Comparison of ENCODE assay signal across 25 mouse cellular contexts in genomic region chr3:89486111-89486510, GRCm38 (mm10). TPM values are rescaled to one million over a fixed set of nuclear protein-coding genes. Genes with fewer than 3 reads are reported as not detected.
A peak's percentile ranks its signal among the peaks of the same experiment; 100 is the strongest.
DNase-seq lines count a peak whose midpoint lies in the region; ATAC-seq lines count a peak whose summit lies in the region.
"Had no signal": no experiment of that assay in that cellular context is flagged by ENCODE, and none has a peak within 500 bp of the region (broad histone marks: within the 10 kb centered on the region; RNA-seq: fewer than 3 reads in every experiment).

No protein-coding gene starts in this region.

- H3K27me3 ChIP-seq in midbrain, embryonic 11.5 days (ENCODE audit: control insufficient read depth, insufficient read depth, low read length), result no peaks in the 10 kb centered on the region
- 0 out of 2 replicates have a peak, but pooled peaks cover 4% of the 10 kb centered on the region for H3K27me3 ChIP-seq in midbrain, embryonic 15.5 days (replicated peaks)
- H3K27me3 ChIP-seq: embryonic facial prominence, embryonic 12.5 days; forebrain, embryonic 15.5 days had no signal

- DNase-seq in midbrain, embryonic 11.5 days (ENCODE audit: low spot score, missing footprints), result peak; percentile 64
- DNase-seq in 3T3-L1 (ENCODE audit: low read depth, low spot score) (peak; percentile 36), MN1 (ENCODE audit: low spot score) (peak; percentile 82), adipocyte (ENCODE audit: low spot score) (peak; percentile 23)
- no peak for DNase-seq in left cerebral cortex, adult 11 months (ENCODE audit: low spot score)
- no peak for DNase-seq in urinary bladder, postnatal 25 days (ENCODE audit: low spot score)
- DNase-seq: adrenal gland, adult 2 months; adrenal gland, postnatal 10 days; adrenal gland, postnatal 25 days; B cell, adult 2 months; cerebellum, adult 11 months; cerebellum, adult 18-20 months; cerebellum, adult 8-10 months; cerebellum, adult 9-11 months; cerebellum, postnatal 36 days; embryo, embryonic 11 days; forebrain, postnatal 0 days had no signal

- 84% methylated on average over 8 of the region's 8 CpGs for WGBS in midbrain, embryonic 11.5 days
- 75% methylated on average over 8 of the region's 8 CpGs for WGBS in midbrain, embryonic 15.5 days

- H3K9me3 ChIP-seq in midbrain, embryonic 11.5 days (ENCODE audit: control insufficient read depth, low read length), result no peaks in the 10 kb centered on the region
- no peaks in the 10 kb centered on the region for H3K9me3 ChIP-seq in midbrain, embryonic 15.5 days
- H3K9me3 ChIP-seq: embryonic facial prominence, embryonic 12.5 days; forebrain, embryonic 13.5 days; forebrain, embryonic 15.5 days; G1E had no signal

- no peaks in the 10 kb centered on the region for H3K36me3 ChIP-seq in midbrain, embryonic 11.5 days (ENCODE audit: control insufficient read depth, insufficient read depth, low read length)
- H3K36me3 ChIP-seq in midbrain, embryonic 15.5 days (replicated peaks), result no peaks in the 10 kb centered on the region
- H3K36me3 ChIP-seq: embryonic facial prominence, embryonic 12.5 days; forebrain, embryonic 15.5 days; G1E had no signal

- H3K4me3 ChIP-seq in midbrain, embryonic 11.5 days (ENCODE audit: low read depth, low read length), result no peak overlapping the region
- H3K4me3 ChIP-seq in midbrain, embryonic 15.5 days, result no peak overlapping the region
- H3K4me3 ChIP-seq: embryonic facial prominence, embryonic 12.5 days; forebrain, embryonic 13.5 days; forebrain, embryonic 15.5 days had no signal

- no peaks in the 10 kb centered on the region for H3K4me1 ChIP-seq in midbrain, embryonic 11.5 days (ENCODE audit: control insufficient read depth, insufficient read depth, low read length)
- no peaks in the 10 kb centered on the region for H3K4me1 ChIP-seq in midbrain, embryonic 15.5 days
- H3K4me1 ChIP-seq: embryonic facial prominence, embryonic 12.5 days; forebrain, embryonic 13.5 days had no signal

- H3K27ac ChIP-seq in midbrain, embryonic 11.5 days (ENCODE audit: low read depth, low read length), result no peak overlapping the region
- H3K27ac ChIP-seq in midbrain, embryonic 15.5 days, result no peak overlapping the region
- H3K27ac ChIP-seq: embryonic facial prominence, embryonic 12.5 days; forebrain, embryonic 13.5 days; forebrain, embryonic 15.5 days had no signal

- ATAC-seq in midbrain, embryonic 11.5 days (ENCODE audit: low FRiP score), result no peak
- no peak for ATAC-seq in midbrain, embryonic 15.5 days (replicated peaks)
- ATAC-seq: activated CD4-positive, CD25-positive, alpha-beta regulatory T cell, adult 4 months; CD4-positive, CD25-positive, alpha-beta regulatory T cell, adult 4 months; forebrain, embryonic 13.5 days; forebrain, embryonic 15.5 days; forebrain, postnatal 0 days; Patski had no signal

- H3K4me2 ChIP-seq in midbrain, embryonic 11.5 days, result no peak overlapping the region
- no peak overlapping the region for H3K4me2 ChIP-seq in midbrain, embryonic 15.5 days
- H3K4me2 ChIP-seq: embryonic facial prominence, embryonic 12.5 days; forebrain, embryonic 13.5 days; forebrain, embryonic 15.5 days had no signal

- no peak overlapping the region for H3K9ac ChIP-seq in midbrain, embryonic 11.5 days (ENCODE audit: low read length)
- H3K9ac ChIP-seq in midbrain, embryonic 15.5 days, result no peak overlapping the region
- H3K9ac ChIP-seq: embryonic facial prominence, embryonic 12.5 days; forebrain, embryonic 15.5 days; forebrain, postnatal 0 days had no signal

RNA-seq across cellular contexts. Expression of gene Pmvk, which starts 31.8 kb away (rescaled TPM):
- polyA plus RNA-seq in midbrain, embryonic 11.5 days (2014; fragmentation: Nextera tagmentation; extraction: Ambion mirVana), result 67.1 and 69.7 TPM in 2 replicates
- 123 and 132 TPM in 2 replicates for polyA plus RNA-seq in midbrain, embryonic 15.5 days (2015; fragmentation: Nextera tagmentation; extraction: Ambion mirVana)

RNA-seq across cellular contexts. Expression of gene Kcnn3, which starts 33.9 kb away (rescaled TPM):
- polyA plus RNA-seq in midbrain, embryonic 11.5 days (2014; fragmentation: Nextera tagmentation; extraction: Ambion mirVana), result 1.3 and 1.4 TPM in 2 replicates
- 8.5 and 8.7 TPM in 2 replicates for polyA plus RNA-seq in midbrain, embryonic 15.5 days (2015; fragmentation: Nextera tagmentation; extraction: Ambion mirVana)
- polyA plus RNA-seq: activated CD4-positive, CD25-positive, alpha-beta regulatory T cell, adult 4 months; CD4-positive, CD25-positive, alpha-beta regulatory T cell, adult 4 months; G1E had no signal

RNA-seq across cellular contexts. Expression of gene Pbxip1, which starts 49.6 kb away (rescaled TPM):
- polyA plus RNA-seq in midbrain, embryonic 11.5 days (2014; fragmentation: Nextera tagmentation; extraction: Ambion mirVana), result 7.5 and 8.3 TPM in 2 replicates
- 15.7 and 18.4 TPM in 2 replicates for polyA plus RNA-seq in midbrain, embryonic 15.5 days (2015; fragmentation: Nextera tagmentation; extraction: Ambion mirVana)

RNA-seq across cellular contexts. Expression of gene Pygo2, which starts 56.1 kb away (rescaled TPM):
- 47.2 and 52.5 TPM in 2 replicates for polyA plus RNA-seq in midbrain, embryonic 11.5 days (2014; fragmentation: Nextera tagmentation; extraction: Ambion mirVana)
- 44.0 and 45.6 TPM in 2 replicates for polyA plus RNA-seq in midbrain, embryonic 15.5 days (2015; fragmentation: Nextera tagmentation; extraction: Ambion mirVana)

Comparison
In these comparisons a context has a peak if more than half of its experiments do, and no peak if none do; other contexts are left out.
1. DNase-seq: peak in midbrain, embryonic 11.5 days (single experiment), 3T3-L1 (single experiment), MN1 (single experiment) and adipocyte (single experiment); none in left cerebral cortex, adult 11 months (single experiment) and urinary bladder, postnatal 25 days (single experiment).